Mouse (Mus musculus) embryonic facial prominence, embryonic 10.5 days (tissue): ENCODE results near the gene Cecr2. TPM values are rescaled to one million over a fixed set of nuclear protein-coding genes. Genes with fewer than 3 reads are reported as not detected.
A peak's percentile ranks its signal among the peaks of the same experiment; 100 is the strongest.

Experiments
- DNase-seq: peaks from one replicate; pipeline ENCODE4 v3.0.0-alpha.2; 2017; ENCODE audit warnings: low spot score
- H3K27ac ChIP-seq: fragments of 300-500 bp; sonication (generic); replicated peaks from 2 replicates; pipeline ENCODE4 v1.5.1; 2016; ENCODE audit warnings: mild to moderate bottlenecking
- H3K27me3 ChIP-seq: fragments of 300-500 bp; sonication (generic); replicated peaks from 2 replicates; pipeline ENCODE4 v1.6.1; 2016; ENCODE audit warnings: low read depth, mild to moderate bottlenecking; ENCODE audit not compliant: poor library complexity, severe bottlenecking
- H3K36me3 ChIP-seq: fragments of 300-500 bp; sonication (generic); replicated peaks from 2 replicates; pipeline ENCODE4 v1.6.1; 2016; ENCODE audit warnings: mild to moderate bottlenecking, moderate library complexity
- H3K4me1 ChIP-seq: fragments of 300-500 bp; sonication (generic); 2 replicates; pipeline ENCODE4 v1.6.1; 2016
- H3K4me3 ChIP-seq: fragments of 300-500 bp; sonication (generic); 2 replicates; pipeline ENCODE4 v1.5.1; 2016; ENCODE audit warnings: mild to moderate bottlenecking, moderate library complexity
- H3K9me3 ChIP-seq: fragments of 300-500 bp; sonication (generic); 2 replicates; pipeline ENCODE4 v1.6.1; 2016; ENCODE audit warnings: mild to moderate bottlenecking
- WGBS: fragments of 180-500 bp; shearing (Covaris S2); methylation state at CpG from one replicate; pipeline ENCODE4 v1.1.7; 2016; 5-methylcytosine and 5-hydroxymethylcytosine counted together
- polyA plus RNA-seq: library from polyadenylated mRNA; unstranded; fragments of >200 nt; fragmentation: Nextera tagmentation; extraction: Ambion mirVana; gene quantifications from 2 replicates; pipeline ENCODE4 v1.2.1, GENCODE M21; 2016

Cecr2 gene
- polyA plus RNA-seq, 1 experiment from 2014 or later: 11.1 TPM

- Histone ChIP-seq H3K36me3 (peaks cover 64% of the 10 kb centered on the region), H3K9me3 (no peaks in the 10 kb centered on the region), H3K27me3 (no peaks in the 10 kb centered on the region), H3K4me1 (no peaks in the 10 kb centered on the region), H3K4me3 (no peak overlapping the region), H3K27ac (no peak overlapping the region)
- 75% methylated on average over 3 of the region's 3 CpGs for WGBS
- no peak for DNase-seq
Measured at GRCm38 (mm10) chr6:120736566-120736965, 70.4 kb downstream of the Cecr2 start.

- no peak overlapping the region for H3K27ac ChIP-seq
- WGBS: 91% methylated on average over 2 of the region's 2 CpGs
- peaks cover 39% of the 10 kb centered on the region for H3K36me3 ChIP-seq
- no peak overlapping the region for H3K4me3 ChIP-seq
- DNase-seq: no peak
- H3K27me3 ChIP-seq: no peaks in the 10 kb centered on the region
- no peaks in the 10 kb centered on the region for H3K9me3 ChIP-seq
- H3K4me1 ChIP-seq: no peaks in the 10 kb centered on the region
Measured at GRCm38 (mm10) chr6:120743130-120743529, 77.0 kb downstream of the Cecr2 start.

- Histone ChIP-seq H3K27ac (no peak overlapping the region), H3K4me3 (no peak overlapping the region), H3K9me3 (no peaks in the 10 kb centered on the region), H3K4me1 (no peaks in the 10 kb centered on the region), H3K36me3 (peaks cover 35% of the 10 kb centered on the region), H3K27me3 (no peaks in the 10 kb centered on the region)
- DNase-seq: no peak
- 90% methylated on average over 7 of the region's 7 CpGs for WGBS
Measured at GRCm38 (mm10) chr6:120744266-120744665, 78.1 kb downstream of the Cecr2 start.

GRCm38 (mm10) chr6:120746416-120746815 is 80.2 kb downstream of the Cecr2 start:
- peaks cover 48% of the 10 kb centered on the region for H3K36me3 ChIP-seq
- no peak overlapping the region for H3K4me3 ChIP-seq
- no peaks in the 10 kb centered on the region for H3K27me3 ChIP-seq
- WGBS: 90% methylated on average over 2 of the region's 2 CpGs
- no peak for DNase-seq
- H3K4me1 ChIP-seq: no peaks in the 10 kb centered on the region
- no peaks in the 10 kb centered on the region for H3K9me3 ChIP-seq
- H3K27ac ChIP-seq: no peak overlapping the region

GRCm38 (mm10) chr6:120761151-120761550 is 95.0 kb downstream of the Cecr2 start:
- Histone ChIP-seq H3K27me3 (no peaks in the 10 kb centered on the region), H3K4me1 (no peaks in the 10 kb centered on the region), H3K9me3 (no peaks in the 10 kb centered on the region), H3K4me3 (no peak overlapping the region), H3K36me3 (peaks cover 100% of the 10 kb centered on the region), H3K27ac (no peak overlapping the region)
- 82% methylated on average over 2 of the region's 2 CpGs for WGBS
- DNase-seq: no peak

GRCm38 (mm10) chr6:120769972-120770371 is 103.8 kb downstream of the Cecr2 start:
- Histone ChIP-seq H3K9me3 (no peaks in the 10 kb centered on the region), H3K4me3 (no peak overlapping the region), H3K27me3 (no peaks in the 10 kb centered on the region), H3K4me1 (peaks cover 4% of the 10 kb centered on the region; the same call in 1 of the 2 replicates), H3K27ac (no peak overlapping the region), H3K36me3 (peaks cover 58% of the 10 kb centered on the region)
- WGBS: 86% methylated on average over 1 of the region's 1 CpGs
- DNase-seq: no peak

GRCm38 (mm10) chr6:120771366-120771765 is 105.2 kb downstream of the Cecr2 start:
- no peaks in the 10 kb centered on the region for H3K27me3 ChIP-seq
- peaks cover 44% of the 10 kb centered on the region for H3K36me3 ChIP-seq
- no peaks in the 10 kb centered on the region for H3K9me3 ChIP-seq
- 83% methylated on average over 1 of the region's 1 CpGs for WGBS
- H3K4me1 ChIP-seq: peaks cover 4% of the 10 kb centered on the region; the same call in 1 of the 2 replicates
- no peak for DNase-seq
- no peak overlapping the region for H3K4me3 ChIP-seq
- no peak overlapping the region for H3K27ac ChIP-seq

GRCm38 (mm10) chr6:120772025-120772424 is 105.9 kb downstream of the Cecr2 start:
- no peak for DNase-seq
- no peak overlapping the region for H3K4me3 ChIP-seq
- H3K27me3 ChIP-seq: no peaks in the 10 kb centered on the region
- no peak overlapping the region for H3K27ac ChIP-seq
- peaks cover 38% of the 10 kb centered on the region for H3K36me3 ChIP-seq
- H3K9me3 ChIP-seq: no peaks in the 10 kb centered on the region
- peaks cover 4% of the 10 kb centered on the region; the same call in 1 of the 2 replicates for H3K4me1 ChIP-seq

- Histone ChIP-seq H3K9me3 (no peaks in the 10 kb centered on the region), H3K27ac (peak within 1 kb of the TSS; percentile 54), H3K4me3 (no peak within 1 kb of the TSS), H3K36me3 (peaks cover 31% of the 10 kb centered on the region), H3K4me1 (peaks cover 4% of the 10 kb centered on the region; the same call in 1 of the 2 replicates), H3K27me3 (no peaks in the 10 kb centered on the region)
- no peak for DNase-seq
- 71% methylated on average over 5 of the region's 5 CpGs for whole genome bisulfite sequencing
Measured at GRCm38 (mm10) chr6:120773149-120773628, 107.0 kb downstream of the Cecr2 start, which contains the start of gene Slc25a18. TSS of gene Slc25a18 (plus strand) at chr6:120773578.

- H3K9me3 ChIP-seq: no peaks in the 10 kb centered on the region
- H3K36me3 ChIP-seq: peaks cover 25% of the 10 kb centered on the region
- no peak for DNase-seq
- peaks cover 4% of the 10 kb centered on the region; the same call in 1 of the 2 replicates for H3K4me1 ChIP-seq
- WGBS: 86% methylated on average over 6 of the region's 6 CpGs
- no peaks in the 10 kb centered on the region for H3K27me3 ChIP-seq
- H3K4me3 ChIP-seq: no peak overlapping the region
- H3K27ac ChIP-seq: peak overlapping the region; percentile 54; the same call in 1 of the 2 replicates
Measured at GRCm38 (mm10) chr6:120773763-120774162, 107.6 kb downstream of the Cecr2 start.

GRCm38 (mm10) chr6:120776286-120776685 is 110.1 kb downstream of the Cecr2 start:
- Histone ChIP-seq H3K9me3 (no peaks in the 10 kb centered on the region), H3K36me3 (peaks cover 11% of the 10 kb centered on the region), H3K27me3 (no peaks in the 10 kb centered on the region), H3K4me1 (peaks cover 4% of the 10 kb centered on the region; the same call in 1 of the 2 replicates), H3K27ac (no peak overlapping the region), H3K4me3 (no peak overlapping the region)
- 94% methylated on average over 3 of the region's 3 CpGs for WGBS
- no peak for DNase-seq

- Histone ChIP-seq H3K36me3 (0 out of 2 replicates have a peak, but pooled peaks cover 3% of the 10 kb centered on the region), H3K27ac (no peak overlapping the region), H3K9me3 (no peaks in the 10 kb centered on the region), H3K4me1 (peaks cover 4% of the 10 kb centered on the region; the same call in 1 of the 2 replicates), H3K4me3 (no peak overlapping the region), H3K27me3 (no peaks in the 10 kb centered on the region)
- 90% methylated on average over 9 of the region's 9 CpGs for WGBS
- no peak for DNase-seq
Measured at GRCm38 (mm10) chr6:120777533-120777932, 111.4 kb downstream of the Cecr2 start.

- H3K36me3 ChIP-seq: 0 out of 2 replicates have a peak, but pooled peaks cover 3% of the 10 kb centered on the region
- H3K9me3 ChIP-seq: no peaks in the 10 kb centered on the region
- WGBS: 67% methylated on average over 3 of the region's 3 CpGs
- DNase-seq: no peak
- no peaks in the 10 kb centered on the region for H3K27me3 ChIP-seq
- H3K4me1 ChIP-seq: peaks cover under 1% of the 10 kb centered on the region; the same call in 1 of the 2 replicates
- H3K27ac ChIP-seq: no peak overlapping the region
- H3K4me3 ChIP-seq: no peak overlapping the region
Measured at GRCm38 (mm10) chr6:120778226-120778625, 112.1 kb downstream of the Cecr2 start.
